ENCODE assay signal across 19 mouse cellular contexts in the genomic region with DNA sequence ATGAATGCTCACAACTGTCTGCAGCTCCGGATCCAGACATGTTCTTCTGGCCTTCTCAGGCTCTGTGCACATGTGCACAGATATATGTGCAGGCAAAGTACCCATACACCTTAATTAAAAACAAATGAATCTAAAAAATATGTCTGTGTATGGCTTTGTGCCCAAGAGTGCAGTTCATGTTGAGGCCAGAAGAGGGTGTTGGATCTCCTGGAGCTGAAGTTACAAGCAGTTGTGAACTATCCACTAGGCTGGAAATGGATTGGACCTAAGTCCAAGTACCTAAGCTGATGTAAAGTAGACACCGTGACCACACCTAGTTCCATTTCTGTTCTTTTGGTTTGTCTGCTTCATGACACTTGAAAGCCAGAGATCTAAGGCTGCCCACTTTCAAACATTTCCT. TPM values are rescaled to one million over a fixed set of nuclear protein-coding genes. Genes with fewer than 3 reads are reported as not detected.
DNase-seq lines count a peak whose midpoint lies in the region; ATAC-seq and TF ChIP-seq lines count a peak whose summit lies in the region.
"Had no signal": no experiment of that assay in that cellular context is flagged by ENCODE, and none has a peak within 500 bp of the region (broad histone marks: within the 10 kb centered on the region; RNA-seq: fewer than 3 reads in every experiment).

No protein-coding gene starts in this region.

- no peak for ATAC-seq in forebrain, postnatal 0 days
- ATAC-seq in G1E (ENCODE audit: extremely low read depth, insufficient number of reproducible peaks, low FRiP score, poor library complexity, severe bottlenecking): no peak

- H3K27me3 ChIP-seq in forebrain, postnatal 0 days (ENCODE audit: insufficient read depth, low read length): no peaks in the 10 kb centered on the region
- no peaks in the 10 kb centered on the region for H3K27me3 ChIP-seq in forebrain, embryonic 10.5 days (ENCODE audit: poor library complexity, severe bottlenecking)
- no peaks in the 10 kb centered on the region for H3K27me3 ChIP-seq in G1E (ENCODE audit: insufficient read depth, low read length)
- H3K27me3 ChIP-seq: limb, embryonic 12.5 days; neural tube, embryonic 13.5 days had no signal

- H3K27ac ChIP-seq in forebrain, postnatal 0 days (ENCODE audit: low read depth, low read length): no peak overlapping the region
- H3K27ac ChIP-seq in forebrain, embryonic 10.5 days: no peak overlapping the region
- H3K27ac ChIP-seq in layer of hippocampus, adult 2 months: no peak overlapping the region
- H3K27ac ChIP-seq: limb, embryonic 12.5 days; neural tube, embryonic 13.5 days had no signal

- no peak overlapping the region for H3K4me2 ChIP-seq in forebrain, postnatal 0 days (ENCODE audit: low read depth)
- H3K4me2 ChIP-seq: limb, embryonic 12.5 days; neural tube, embryonic 13.5 days had no signal

- H3K36me3 ChIP-seq in forebrain, postnatal 0 days (ENCODE audit: insufficient read depth): no peaks in the 10 kb centered on the region; the same call in 1 of the 2 replicates
- H3K36me3 ChIP-seq in forebrain, embryonic 10.5 days (replicated peaks): no peaks in the 10 kb centered on the region
- H3K36me3 ChIP-seq in G1E (replicated peaks): peaks cover 7% of the 10 kb centered on the region
- H3K36me3 ChIP-seq: neural tube, embryonic 13.5 days had no signal

- peak; percentile 44 for TF ChIP-seq CTCF in forebrain, postnatal 0 days (IDR thresholded peaks at IDR 0.05; ENCODE audit: low read depth)
- TF ChIP-seq CTCF in layer of hippocampus, adult 2 months (conservative IDR thresholded peaks at IDR 0.05): peak; percentile 59
- TF ChIP-seq CTCF in G1E (IDR thresholded peaks at IDR 0.05; ENCODE audit: low read depth, low read length): peak; percentile 49; the same call in 1 of the 2 replicates

- 82% methylated on average over 2 of the region's 2 CpGs for WGBS in forebrain, postnatal 0 days
- 83% methylated on average over 2 of the region's 2 CpGs for WGBS in forebrain, embryonic 10.5 days

- H3K9ac ChIP-seq in forebrain, postnatal 0 days: no peak overlapping the region
- H3K9ac ChIP-seq: limb, embryonic 12.5 days; neural tube, embryonic 13.5 days had no signal

- H3K4me1 ChIP-seq in forebrain, postnatal 0 days (ENCODE audit: insufficient read depth): no peaks in the 10 kb centered on the region
- no peaks in the 10 kb centered on the region for H3K4me1 ChIP-seq in forebrain, embryonic 10.5 days
- H3K4me1 ChIP-seq in G1E (ENCODE audit: insufficient read depth, low read depth, low read length): no peaks in the 10 kb centered on the region
- H3K4me1 ChIP-seq: limb, embryonic 12.5 days; neural tube, embryonic 13.5 days had no signal

- H3K9me3 ChIP-seq in forebrain, postnatal 0 days (ENCODE audit: low read length): no peaks in the 10 kb centered on the region
- no peaks in the 10 kb centered on the region for H3K9me3 ChIP-seq in forebrain, embryonic 10.5 days
- H3K9me3 ChIP-seq in G1E (replicated peaks): no peaks in the 10 kb centered on the region
- H3K9me3 ChIP-seq: limb, embryonic 12.5 days; neural tube, embryonic 13.5 days had no signal

- H3K4me3 ChIP-seq in forebrain, postnatal 0 days (ENCODE audit: low read depth, low read length): no peak overlapping the region
- H3K4me3 ChIP-seq in forebrain, embryonic 10.5 days: no peak overlapping the region
- no peak overlapping the region for H3K4me3 ChIP-seq in layer of hippocampus, adult 2 months
- no peak overlapping the region for H3K4me3 ChIP-seq in G1E (ENCODE audit: low read depth, low read length)
- H3K4me3 ChIP-seq: limb, embryonic 12.5 days; neural tube, embryonic 13.5 days had no signal

- no peak for DNase-seq in forebrain, postnatal 0 days
- no peak for DNase-seq in forebrain, embryonic 10.5 days (ENCODE audit: extremely low spot score, low spot score)
- DNase-seq in layer of hippocampus, adult 2 months (ENCODE audit: low spot score in 2 of 2): no peak
- no peak for DNase-seq in layer of hippocampus, adult 11-12 months (ENCODE audit: low spot score)
- DNase-seq in G1E (ENCODE audit: low spot score): no peak
- peak; percentile 35 for DNase-seq in induced T-regulatory cell, adult 2 months (ENCODE audit: low read depth)
- no peak for DNase-seq in urinary bladder, adult 18-20 months (ENCODE audit: low spot score in 2 of 2)
- DNase-seq in frontal cortex, postnatal 36 days (ENCODE audit: low spot score in 2 of 2): no peak
- DNase-seq: adrenal gland, postnatal 36 days; B cell, adult 2 months; cerebellum, adult 11 months; heart, adult 18-20 months; heart, postnatal 4 days; kidney, adult 18-20 months; midbrain, embryonic 14.5 days; retina, postnatal 1 day; spleen, adult 18-20 months had no signal

RNA-seq across cellular contexts. Expression of a gene that starts 9.3 kb away (rescaled TPM):
- 2.4 and 3.5 TPM in 2 replicates for total RNA-seq in forebrain, postnatal 0 days (2014; rRNA removed)
- polyA plus RNA-seq in forebrain, postnatal 0 days (2015; fragmentation: Nextera tagmentation; extraction: Ambion mirVana): 2.2 and 3.6 TPM in 2 replicates
- 1.1 and 1.5 TPM in 2 replicates for polyA plus RNA-seq in forebrain, embryonic 10.5 days (2016; fragmentation: Nextera tagmentation; extraction: Ambion mirVana)
- 1 to 10 TPM; 4.5 to 6.3 TPM for total RNA-seq in layer of hippocampus, adult 2 months (2021)
- total RNA-seq in G1E (2014; fragmentation: Nextera tagmentation) (1.2 and 5.9 TPM in 2 replicates), G1E (2017) (0.16 and 2.5 TPM in 2 replicates)
- polyA plus RNA-seq in G1E (2012): 0.17 and 0.34 TPM in 2 replicates

RNA-seq across cellular contexts. Expression of a gene that starts 9.5 kb away (rescaled TPM):
- 12.1 and 14.9 TPM in 2 replicates for total RNA-seq in forebrain, postnatal 0 days (2014; rRNA removed)
- polyA plus RNA-seq in forebrain, postnatal 0 days (2015; fragmentation: Nextera tagmentation; extraction: Ambion mirVana): 22.0 and 23.3 TPM in 2 replicates
- 31.7 and 33.9 TPM in 2 replicates for polyA plus RNA-seq in forebrain, embryonic 10.5 days (2016; fragmentation: Nextera tagmentation; extraction: Ambion mirVana)
- 10 to 100 TPM; 16.0 to 16.9 TPM for total RNA-seq in layer of hippocampus, adult 2 months (2021)
- total RNA-seq in G1E (2014; fragmentation: Nextera tagmentation) (56.8 and 82.3 TPM in 2 replicates), G1E (2017) (39.7 and 48.1 TPM in 2 replicates)
- 34.6 and 39.5 TPM in 2 replicates for polyA plus RNA-seq in G1E (2012)

RNA-seq across cellular contexts. Expression of a gene that starts 32.5 kb away (rescaled TPM):
- total RNA-seq in forebrain, postnatal 0 days (2014; rRNA removed): 59.9 and 78.4 TPM in 2 replicates
- polyA plus RNA-seq in forebrain, postnatal 0 days (2015; fragmentation: Nextera tagmentation; extraction: Ambion mirVana): 76.0 and 95.9 TPM in 2 replicates
- 95.5 and 97.8 TPM in 2 replicates for polyA plus RNA-seq in forebrain, embryonic 10.5 days (2016; fragmentation: Nextera tagmentation; extraction: Ambion mirVana)
- 10 to 100 TPM; 38.3 to 48.1 TPM for total RNA-seq in layer of hippocampus, adult 2 months (2021)
- 49.6 and 50.8 TPM in 2 replicates for total RNA-seq in G1E (2014; fragmentation: Nextera tagmentation)
- 44.6 and 61.3 TPM in 2 replicates for total RNA-seq in G1E (2017)
- polyA plus RNA-seq in G1E (2012): 192 and 260 TPM in 2 replicates
